Mouse (Mus musculus) ovary, postnatal 10 days (tissue): Measurements from ENCODE around the gene C1qtnf9.

Source experiments
- DNase-seq: peaks from one replicate; pipeline ENCODE4 v3.0.0; 2022; ENCODE audit warnings: low spot score

The C1qtnf9 gene

DNA sequence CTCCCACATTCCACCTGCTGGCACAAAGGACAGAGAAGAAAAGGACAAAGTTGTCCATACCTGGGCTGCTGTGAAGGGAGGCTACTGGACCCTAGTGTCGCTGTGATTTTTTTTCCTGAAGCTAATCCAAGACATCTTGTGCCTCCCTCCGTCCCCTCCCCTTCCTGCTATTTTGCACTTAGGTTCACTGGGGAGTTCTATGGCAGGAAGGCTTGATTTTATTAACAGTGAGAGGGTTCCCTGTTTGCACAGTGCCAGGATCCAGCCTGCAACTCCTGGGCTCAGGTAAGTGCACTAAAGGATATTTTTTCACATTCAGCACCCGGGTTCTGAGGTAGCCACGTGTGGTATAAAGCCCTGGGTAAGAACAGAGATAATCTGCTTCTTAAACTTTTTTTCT lies at the start of gene C1qtnf9:
C1qtnf9 (plus strand) TSS at position 251 of the 400 bp plus-strand sequence.
- DNase-seq, result no peak

DNA sequence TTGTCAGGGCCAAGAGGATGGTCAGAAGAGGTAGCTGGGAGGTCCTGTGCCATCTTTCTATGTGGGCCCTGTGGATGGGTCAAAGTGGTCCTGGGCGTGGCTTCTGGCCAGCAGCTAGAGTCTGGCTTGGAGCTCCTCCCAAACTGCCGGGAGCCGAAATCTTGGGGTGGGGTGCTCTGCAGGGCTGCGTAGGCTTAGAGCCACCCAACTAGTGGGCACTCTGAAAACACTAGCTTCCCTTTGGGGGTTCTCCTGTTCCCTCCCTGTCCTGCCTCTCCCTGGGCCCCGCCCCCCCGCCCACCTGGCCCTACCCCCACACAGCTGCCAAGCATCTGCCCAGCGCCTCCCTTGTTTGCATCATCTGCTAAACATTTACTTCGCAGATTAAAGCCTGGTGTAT lies 46.6 kb upstream of the C1qtnf9 start:
- no peak for DNase-seq

DNA sequence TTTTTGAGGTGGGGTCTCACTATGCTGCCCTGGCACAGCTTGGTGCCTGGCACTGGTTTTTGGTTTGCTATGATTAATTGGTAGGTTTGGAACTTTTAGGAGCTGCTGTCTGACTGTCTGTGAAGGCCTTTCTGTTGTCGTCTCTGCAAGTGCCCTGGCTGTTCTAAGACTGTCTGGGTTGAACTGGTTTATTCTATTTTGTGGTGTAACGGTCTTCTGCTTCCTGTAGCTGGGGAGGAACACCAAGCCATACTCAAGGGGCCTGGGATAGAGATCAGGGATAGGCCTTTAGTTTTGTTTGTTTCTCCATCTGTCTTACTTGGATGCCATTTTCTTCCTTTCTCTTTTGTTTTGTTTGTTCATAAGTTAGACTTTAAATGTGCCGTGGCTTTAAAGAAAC lies 46.0 kb upstream of the C1qtnf9 start:
- DNase-seq, result no peak

DNA sequence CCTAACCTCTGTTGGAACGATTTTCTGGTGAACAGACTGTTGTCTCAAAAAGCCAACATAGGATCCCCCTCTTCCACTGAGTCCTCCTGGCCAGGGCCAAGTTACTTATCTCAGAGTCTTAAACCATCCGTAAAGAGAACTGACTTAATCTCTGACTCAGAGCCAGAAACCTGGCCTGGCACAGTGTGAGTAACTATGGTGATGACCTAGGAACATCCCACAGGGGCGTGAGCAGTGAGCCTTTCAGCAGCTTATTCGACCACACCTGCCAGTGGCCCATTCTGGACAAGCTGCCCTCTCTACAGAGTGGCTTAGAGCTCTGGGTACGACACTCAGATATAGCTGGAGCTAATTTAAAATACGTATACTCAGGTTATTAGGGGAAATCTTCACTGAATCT lies 41.8 kb upstream of the C1qtnf9 start:
- DNase-seq, result no peak

DNA sequence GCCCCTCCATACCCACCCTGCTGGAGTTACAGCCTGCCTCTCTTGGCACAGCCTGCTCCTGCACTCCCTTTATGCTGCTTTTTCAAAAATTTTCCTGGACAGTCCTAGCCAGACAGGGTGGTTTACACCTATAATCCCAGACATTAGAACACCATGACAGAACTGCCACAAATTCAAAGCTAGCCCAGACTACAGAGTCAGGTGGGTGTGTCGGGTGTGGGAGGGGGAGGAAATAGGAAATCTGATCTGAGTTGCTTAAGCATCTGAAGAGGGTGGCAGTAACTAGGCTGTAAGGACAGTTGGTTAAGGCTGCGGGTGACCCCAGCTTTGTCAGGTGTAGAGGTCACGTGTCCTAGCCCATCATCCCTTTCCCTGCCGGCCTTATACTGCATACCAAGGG lies 40.8 kb upstream of the C1qtnf9 start:
- no peak for DNase-seq

DNA sequence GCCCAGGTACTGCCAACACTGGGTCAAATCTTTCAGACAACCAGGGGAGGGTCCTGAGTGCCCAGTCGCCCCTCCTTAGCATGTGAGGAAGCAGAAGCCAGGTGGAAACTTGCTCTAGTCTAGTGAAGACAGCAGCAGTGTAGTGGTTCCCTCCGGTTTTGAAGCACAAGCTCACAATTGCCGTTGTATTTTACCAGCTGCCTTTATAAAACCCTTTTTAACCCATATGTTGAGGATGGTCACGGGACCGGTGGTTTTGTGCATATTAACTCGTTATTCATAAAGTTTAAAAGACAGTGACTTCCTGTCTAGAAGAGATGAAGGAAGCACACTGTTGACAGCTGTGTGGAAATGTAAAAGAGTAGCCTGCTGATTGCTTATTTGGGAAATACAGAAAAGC lies 35.9 kb upstream of the C1qtnf9 start:
- DNase-seq, result no peak

DNA sequence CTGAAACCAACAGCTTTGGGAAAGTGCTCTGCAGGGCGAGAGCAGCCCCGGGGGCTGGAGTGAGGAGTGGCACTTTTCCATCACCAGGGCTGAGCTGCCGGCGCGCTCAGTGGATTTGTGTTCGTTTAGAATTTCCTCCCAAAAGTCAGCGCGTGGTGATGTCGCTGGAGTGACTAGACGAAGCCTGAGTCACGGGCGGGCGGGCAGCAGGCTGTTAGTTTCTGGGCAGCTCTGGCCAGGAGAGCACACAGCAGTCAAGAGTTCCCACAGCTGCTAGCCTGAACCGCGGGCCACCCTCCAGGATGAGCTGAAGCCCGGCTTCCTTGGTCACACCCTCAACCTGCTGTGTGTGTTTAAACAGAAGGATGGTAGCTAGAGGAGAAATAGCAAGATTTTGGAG lies 35.1 kb upstream of the C1qtnf9 start:
- DNase-seq, result no peak

DNA sequence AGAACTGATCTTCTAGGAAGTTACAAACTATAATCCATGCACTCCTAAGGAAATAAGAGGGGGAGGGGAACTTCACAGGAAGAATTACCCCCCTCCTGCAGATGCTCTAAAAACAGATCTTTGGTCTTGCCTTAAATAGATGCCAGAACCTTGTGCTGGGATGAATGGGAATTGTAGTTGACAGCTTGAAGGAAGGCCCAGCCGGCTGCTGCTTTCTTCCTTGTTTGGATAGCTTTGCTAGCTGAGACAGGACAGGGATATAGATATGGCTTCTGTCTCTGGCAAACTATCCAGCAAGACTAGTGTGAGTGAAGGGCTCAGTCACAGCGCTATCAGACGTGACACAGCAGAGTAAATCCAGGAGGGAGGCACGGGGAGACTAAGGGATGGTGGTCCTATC lies 34.2 kb upstream of the C1qtnf9 start:
- no peak for DNase-seq

DNA sequence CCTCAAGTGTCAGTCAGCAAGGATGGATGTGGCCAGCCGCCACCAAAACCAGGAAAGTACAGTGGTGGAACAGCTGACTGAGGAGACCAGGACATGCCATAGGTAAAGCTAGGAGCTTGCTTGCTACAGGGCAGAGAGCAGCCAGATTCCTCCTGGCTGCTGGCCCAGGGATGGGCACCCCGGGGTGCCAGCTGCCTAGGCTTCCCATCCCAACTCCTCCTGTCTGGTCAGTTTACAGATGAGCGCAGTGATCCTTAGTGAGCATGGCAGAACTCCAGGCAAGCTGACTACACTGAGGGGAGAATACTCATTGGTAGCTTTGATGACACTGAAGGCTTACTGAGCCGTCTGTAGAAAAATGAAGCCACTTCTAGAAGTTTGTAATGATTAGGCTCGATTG lies 32.7 kb upstream of the C1qtnf9 start:
- DNase-seq, result no peak

DNA sequence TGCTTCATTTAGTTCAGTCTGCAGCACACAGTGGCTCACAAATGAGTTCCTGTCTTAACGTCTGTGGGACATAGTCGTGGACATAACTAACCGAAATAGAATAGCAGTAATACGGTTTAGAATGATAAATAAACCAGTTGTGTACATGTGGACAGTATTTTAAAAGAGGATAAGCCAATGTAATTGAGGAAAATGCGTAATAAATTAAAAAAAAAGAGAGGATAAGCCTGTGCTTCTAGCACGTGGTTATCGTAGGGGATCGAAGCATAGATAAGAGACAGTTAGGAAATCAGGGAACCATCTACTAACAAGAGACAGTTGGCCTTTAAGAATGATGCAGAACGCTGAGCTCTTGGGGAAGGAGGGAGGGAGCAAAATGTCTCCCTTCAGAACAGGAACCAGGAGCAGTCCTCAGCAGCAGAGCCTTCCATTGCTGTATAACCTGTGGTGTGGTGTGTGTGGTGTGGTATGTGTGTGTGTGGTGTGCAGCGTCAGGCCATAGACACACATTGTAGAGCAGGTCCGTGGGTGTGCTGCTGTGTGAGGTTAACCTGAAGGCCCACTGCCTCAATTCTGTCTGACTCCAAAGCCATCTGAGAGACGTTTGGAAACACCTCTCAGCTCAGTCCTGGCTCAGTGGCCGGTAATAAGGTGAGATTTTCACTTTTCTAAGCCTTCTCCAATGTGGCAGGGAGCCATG lies 31.9 kb upstream of the C1qtnf9 start:
- no peak for DNase-seq

DNA sequence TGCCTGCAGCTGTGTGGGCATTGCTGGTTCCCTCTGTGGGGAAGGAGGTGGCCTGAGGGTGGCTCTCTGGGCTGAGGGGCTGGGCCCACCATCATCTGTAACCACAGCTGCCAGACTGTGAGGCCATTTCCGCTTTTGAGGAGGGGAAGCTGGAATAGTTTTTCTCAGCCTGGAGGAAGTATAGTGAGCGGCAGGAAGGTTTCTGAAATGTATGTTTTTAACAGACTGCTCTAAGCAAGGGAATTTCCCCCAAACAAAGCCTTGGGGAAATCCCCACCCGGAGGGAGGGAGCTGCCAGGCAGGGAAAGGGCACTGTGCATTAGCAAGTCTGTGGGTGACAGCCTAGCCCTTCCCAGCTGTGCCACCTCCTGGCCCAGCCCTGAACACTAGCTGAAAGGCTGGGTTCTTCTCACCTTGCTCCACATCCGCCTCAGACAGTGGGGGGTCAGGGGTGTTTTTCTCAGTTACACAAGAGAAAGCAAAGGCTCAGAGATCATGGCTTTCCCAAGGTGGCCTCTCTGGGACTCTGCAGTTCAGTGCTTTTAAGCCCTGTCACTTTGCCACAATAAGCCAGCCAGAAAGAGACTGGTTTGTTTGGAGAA lies 31.2 kb upstream of the C1qtnf9 start:
- no peak for DNase-seq

DNA sequence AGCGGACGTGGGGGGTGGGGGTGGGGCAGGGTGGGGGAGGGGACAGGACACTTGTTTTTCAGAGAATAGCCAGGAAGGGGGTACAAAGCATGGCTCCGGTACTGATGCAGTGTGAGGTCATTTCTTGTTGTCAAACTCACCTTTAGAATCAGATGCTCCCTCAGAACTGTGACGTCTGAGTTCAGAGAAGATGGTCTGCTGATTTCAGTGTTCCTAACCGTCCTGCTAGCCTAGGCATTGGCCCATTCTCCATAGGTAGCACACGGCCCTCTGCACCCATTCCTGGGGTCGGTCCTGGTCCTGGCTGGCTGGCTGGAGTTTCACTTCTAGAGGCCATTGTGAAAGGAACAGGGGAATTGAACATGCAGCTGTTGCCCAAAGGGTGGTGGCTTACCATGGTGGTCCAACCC lies 30.7 kb upstream of the C1qtnf9 start:
- DNase-seq, result no peak

DNA sequence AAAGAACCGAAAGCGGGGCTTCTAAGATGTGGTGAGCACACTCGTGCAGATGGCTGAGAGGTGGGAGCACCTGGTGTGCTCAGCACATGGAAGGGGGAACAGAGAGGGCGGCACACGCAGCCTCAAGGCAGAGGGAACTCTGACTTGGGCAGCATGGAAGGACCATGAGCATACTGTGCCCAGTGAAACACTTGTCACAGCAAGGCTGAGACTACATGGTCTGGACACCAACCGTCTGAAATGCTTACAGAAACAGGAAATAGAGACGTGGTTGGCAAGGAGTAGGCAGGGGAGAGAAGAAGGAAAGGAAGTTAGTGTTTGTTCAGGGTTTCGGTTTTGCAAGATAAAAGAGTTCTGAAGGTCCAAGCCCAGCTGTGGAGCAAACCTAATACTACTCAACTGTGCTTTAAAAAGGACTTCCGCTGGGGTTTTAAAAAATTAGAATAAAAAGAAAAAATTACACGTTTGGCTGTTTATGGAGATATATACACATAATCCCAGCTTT lies 29.4 kb upstream of the C1qtnf9 start:
- DNase-seq, result no peak

DNA sequence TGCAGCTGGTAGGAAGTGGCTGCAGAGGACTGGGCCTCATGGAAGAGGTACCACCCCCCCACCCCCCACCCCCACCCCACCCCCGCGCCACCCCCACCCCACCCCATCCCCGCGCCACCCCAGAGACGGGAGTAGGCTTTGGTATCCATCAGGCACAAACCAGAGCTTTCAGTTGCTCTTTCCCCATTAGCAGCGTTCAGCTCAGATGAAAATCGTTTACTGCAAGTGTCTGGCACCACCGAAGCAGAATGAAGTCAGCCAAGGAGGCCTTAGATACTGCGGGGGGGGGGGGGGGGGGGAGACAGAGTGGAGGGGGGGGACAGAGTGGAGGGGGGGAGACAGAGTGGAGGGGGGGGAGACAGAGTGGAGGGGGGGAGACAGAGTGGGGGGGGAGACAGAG lies 28.8 kb upstream of the C1qtnf9 start:
- no peak for DNase-seq

DNA sequence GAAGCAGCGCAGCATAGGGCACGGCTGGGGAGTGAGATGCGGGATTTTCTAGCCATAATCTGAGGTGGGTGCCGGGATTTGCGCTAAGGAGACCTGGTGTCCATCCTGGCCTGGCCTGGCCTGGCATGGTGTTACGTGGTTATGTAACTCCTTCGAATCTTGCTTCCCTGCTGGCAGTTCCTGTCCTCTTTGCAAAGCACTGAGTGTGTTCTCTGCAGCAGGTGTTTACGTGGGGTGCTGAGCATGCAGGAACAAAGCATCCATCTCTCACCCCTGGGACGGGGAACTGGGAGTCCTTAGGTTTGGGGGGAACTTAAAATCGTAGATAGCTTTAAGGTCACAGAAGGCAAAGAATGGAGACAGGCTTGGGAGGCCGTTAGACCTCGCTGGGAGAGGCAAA lies 28.3 kb upstream of the C1qtnf9 start:
- DNase-seq, result no peak

DNA sequence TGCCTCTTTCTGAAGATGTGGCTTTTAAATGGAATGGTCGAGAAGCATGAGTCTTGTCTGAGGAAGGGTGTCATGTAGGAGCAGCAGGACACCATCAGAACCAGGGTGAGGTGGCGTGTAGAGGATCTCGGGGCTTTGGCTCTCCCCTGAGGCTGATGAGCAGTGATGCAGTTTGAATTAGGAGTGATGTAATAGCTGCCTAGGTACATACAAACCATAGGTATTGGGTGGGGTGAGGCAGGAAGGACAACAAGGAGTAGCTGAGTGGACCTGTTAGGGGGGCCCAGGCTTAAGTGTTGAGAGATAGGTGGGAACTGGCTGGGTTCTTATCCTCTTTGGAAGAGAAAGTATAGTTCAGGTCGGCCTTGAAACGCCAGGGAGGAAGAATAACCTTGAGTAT lies 27.4 kb upstream of the C1qtnf9 start:
- no peak for DNase-seq

DNA sequence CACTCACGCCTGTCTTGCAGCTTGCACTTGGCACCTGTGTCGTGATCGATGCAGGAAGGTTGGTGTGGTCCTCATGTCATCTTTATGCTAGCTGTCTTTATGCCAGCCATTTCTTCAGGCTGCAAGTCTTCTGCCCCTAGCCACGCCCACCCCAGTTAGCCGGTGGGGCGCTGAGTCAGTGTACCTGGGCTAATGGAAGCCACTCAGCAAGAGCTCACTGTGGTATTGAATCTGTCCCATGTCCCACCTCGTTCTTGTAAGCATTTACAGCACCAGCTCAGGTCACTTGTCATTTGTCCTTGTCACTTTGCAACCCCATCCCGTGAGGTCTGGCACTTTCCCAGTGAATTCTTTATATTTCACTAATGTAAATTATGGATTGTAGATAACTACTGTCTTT lies 26.9 kb upstream of the C1qtnf9 start:
- no peak for DNase-seq

DNA sequence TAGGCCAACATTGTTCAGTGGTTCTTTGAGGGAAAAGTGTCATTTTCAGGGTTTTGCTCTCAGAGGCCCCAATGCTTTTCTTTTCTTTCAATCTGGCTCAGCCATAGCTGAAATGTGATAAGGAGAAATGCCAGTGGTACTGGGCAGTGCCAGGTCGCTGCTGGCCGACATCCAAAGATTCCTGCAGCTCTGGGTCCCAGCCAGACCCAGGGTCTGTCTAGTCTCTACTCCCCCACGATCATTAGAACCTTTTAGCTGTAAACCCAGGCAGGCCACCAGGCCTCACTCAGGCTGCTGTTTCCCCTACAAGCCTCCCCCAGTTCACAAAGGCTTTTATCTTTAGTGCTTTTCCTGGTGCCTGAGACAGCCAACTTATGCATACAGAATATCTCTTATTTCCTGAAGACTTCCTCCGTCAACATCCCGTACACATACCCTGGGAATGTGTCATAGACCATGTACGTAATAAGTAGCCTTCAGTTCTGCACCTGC lies 26.4 kb upstream of the C1qtnf9 start:
- DNase-seq, result no peak

DNA sequence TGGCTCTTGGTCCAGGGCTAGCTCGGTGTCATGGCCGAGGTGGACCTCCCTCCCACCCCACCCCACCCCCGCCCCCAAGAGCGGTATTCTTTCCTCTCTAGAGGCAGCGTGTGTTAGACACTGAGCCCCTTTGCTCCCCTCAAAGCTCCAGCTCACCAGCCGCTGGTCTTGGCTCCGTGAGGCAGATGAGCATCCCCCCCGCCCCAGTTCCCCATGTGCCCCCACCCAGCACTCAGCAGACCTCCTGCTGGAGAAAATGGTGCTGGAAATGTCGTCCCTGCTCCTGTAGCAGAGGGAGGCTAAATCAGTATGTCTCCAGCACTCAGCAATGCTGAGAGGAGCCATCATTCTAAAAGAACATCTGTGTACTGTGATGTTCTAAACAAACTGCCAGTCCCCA lies 24.3 kb upstream of the C1qtnf9 start:
- DNase-seq, result no peak

DNA sequence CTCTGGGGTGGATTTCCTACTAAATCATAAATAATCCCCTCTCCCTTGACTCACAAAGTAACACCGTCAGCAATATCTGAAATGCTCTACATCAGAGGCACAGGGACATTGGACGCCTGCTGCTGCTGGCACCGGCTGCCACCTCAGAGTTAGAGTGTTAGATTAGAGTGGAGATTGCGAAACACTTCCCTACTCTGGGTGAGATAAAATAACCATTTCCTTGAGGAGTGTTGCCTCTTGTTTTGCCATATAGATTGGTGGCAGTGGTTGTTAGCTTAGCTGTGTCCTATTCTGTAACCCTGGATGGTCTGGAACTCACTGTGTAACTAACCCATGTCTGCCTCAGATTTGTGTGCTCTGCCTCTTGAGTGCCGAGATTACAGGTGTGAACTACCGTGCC lies 22.7 kb upstream of the C1qtnf9 start:
- no peak for DNase-seq

DNA sequence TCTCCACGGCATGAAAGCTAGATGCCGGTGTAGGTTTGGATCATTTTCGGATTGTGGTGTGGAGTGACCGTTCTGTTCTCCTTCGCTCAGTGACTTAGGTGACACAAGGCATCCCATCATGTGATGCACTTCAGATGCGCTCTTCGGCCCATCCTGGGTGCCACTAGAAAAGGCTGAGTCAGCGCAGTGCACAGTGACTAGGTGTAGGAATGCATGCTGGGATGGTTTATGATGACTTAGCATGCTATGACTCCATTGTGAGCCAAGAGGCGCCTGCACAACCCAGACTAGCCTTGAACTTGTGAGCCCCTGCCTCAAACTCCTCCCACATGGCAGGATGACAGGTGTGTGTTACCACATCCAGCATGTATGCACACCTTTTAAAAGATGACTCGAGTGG lies 21.8 kb upstream of the C1qtnf9 start:
- no peak for DNase-seq

DNA sequence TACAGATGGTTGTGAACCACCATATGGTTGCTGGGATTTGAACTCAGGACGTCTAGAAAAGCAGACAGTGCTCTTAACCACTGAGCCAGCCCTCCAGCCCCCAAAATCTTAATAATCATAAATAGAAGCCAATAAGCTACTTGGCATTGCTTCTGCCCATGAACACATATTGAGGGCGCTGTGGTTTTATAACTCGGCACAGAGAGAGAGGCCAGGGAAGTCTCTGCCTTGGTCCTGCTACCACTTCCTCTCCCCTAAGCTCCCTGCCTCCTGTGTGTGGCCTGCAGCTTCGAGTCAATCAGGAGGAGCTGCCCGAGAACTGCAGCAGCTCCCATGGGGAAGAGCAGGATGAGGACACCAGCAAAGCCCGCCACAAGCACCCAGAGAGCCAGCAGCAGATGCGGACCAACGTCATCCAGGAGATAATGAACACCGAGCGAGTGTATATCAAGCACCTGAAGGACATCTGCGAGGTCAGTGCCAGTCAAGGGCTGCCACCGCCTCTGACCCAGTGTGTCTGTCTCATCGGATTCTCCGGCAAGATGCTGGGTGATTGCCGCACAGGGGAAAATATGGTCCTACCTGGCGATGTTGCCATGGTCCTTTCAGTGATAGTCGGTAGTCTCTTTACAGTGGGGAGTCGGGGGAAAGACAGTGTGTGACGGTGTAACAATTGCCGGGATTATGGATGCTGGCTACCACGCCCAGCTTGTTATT lies 20.6 kb upstream of the C1qtnf9 start:
- no peak for DNase-seq

DNA sequence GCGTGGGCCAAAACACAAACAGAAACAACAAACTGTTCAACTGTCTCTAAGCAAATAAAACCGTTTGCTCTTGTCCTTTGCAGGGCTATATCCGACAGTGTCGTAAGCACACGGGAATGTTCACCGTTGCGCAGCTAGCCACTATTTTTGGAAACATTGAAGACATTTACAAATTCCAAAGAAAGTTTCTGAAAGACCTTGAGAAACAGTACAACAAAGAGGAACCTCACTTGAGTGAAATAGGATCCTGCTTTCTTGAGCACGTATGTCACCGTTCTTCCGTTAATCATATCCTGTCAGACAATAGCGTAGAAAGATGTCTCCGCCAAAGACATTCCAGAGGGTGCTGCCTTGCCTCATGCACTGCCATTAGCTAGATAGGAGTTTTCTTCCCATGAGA lies 18.1 kb upstream of the C1qtnf9 start:
- no peak for DNase-seq
